Mouse (Mus musculus) adrenal gland (tissue): Measurements from ENCODE around the gene Nid1.
"Not testable (repeated sequence)": the region's sequence is repeated elsewhere in the genome, so short reads cannot be mapped to it uniquely, and the experiment has no call there.

ENCODE experiments used
- intact Hi-C: fragments of 180-260 bp; cut with DNase I; formaldehyde crosslinking; loops from one replicate; pipeline ENCODE4 v1.15.1; 2025
- long read RNA-seq, 2 experiments: library from polyadenylated mRNA; unstranded; transcript quantifications; one replicate each; pipeline ENCODE4 v2.0.0; 2020; ENCODE audit warnings: borderline replicate concordance in 1 of 2; ENCODE audit not compliant: insufficient replicate concordance in 1 of 2

The Nid1 gene
- long read RNA-seq, experiment 1, full-length matches to known transcripts = 1 of 8 reads
- long read RNA-seq, experiment 1, partial matches to known transcripts = 1 of 8 reads
- long read RNA-seq, experiment 1, other reads (novel, unspliced or antisense) = 6 of 8 reads
- long read RNA-seq, experiment 2, partial matches to known transcripts = 8 of 10 reads
- long read RNA-seq, experiment 2, other reads (novel, unspliced or antisense) = 2 of 10 reads

DNA sequence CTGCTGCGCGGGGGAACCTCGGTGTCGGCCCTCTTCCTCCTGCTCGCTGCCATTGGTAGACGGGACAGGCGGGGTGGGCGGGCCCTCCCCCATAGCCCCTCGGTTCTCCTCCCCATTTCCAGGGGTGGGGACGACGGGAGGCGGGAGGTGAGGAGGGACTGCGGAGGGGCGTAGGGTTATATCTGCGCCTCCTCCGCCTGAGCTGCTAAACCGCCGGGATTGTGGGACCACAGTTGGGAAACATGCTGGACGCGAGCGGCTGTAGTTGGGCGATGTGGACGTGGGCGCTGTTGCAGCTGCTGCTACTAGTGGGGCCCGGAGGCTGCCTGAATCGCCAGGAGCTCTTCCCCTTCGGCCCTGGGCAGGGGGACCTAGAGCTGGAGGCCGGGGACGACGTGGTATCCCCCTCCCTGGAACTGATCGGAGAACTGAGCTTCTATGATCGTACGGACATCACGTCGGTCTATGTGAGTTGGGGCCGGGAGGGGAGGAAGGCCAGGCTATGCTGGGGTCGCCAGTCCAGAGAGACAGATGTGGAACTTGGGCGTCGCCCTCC is at the start of gene Nid1:
TSS of gene Nid1 (plus strand) at position 92 of the 556 bp plus-strand sequence.
- intact Hi-C loops = not testable (repeated sequence)

DNA sequence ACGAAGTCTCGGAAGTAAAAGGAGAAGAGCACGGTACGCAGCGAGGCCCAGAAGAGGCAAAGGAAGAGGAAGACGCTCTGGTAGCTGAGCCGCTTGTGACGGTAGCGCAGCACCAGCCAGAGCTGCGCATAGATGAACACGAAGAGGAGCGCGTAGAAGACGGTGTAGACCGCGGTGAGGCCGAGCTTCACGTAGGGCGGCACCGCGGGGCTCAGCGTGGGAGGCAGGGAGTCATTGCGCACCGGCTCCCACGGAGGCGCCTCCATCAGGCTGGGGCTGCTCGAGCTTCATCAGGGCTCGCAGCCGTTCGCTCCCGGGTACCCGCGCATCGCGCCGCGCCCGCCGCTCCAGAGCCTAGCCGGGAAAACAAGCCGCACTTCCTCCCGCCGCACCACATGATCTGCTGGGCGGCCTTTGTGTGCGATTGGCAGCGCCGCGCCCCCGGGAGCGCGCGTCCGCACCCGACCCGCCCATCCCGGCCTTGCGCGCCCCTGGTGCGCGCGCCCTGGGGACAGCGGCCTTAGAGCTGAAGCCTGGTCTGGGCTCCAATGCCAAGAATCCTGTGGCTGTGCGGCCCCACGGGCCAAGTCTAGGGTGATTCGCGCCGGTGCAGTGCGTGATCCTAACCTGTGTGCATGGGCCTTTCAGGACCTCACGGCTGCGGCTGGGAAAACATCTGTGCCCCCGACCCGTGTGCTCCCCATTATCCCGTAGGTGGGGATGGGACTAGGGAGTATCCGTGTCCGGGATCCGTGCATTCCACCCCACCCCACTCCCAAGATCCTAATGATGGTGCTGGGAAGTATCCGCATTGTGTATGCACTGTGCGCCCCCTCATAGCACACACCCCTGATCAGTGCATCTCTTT is 43.9 kb upstream of the Nid1 start, which contains the start of gene Gpr137b:
TSS of gene Gpr137b (minus strand) at position 787 of the 868 bp plus-strand sequence.
- intact Hi-C loops = not testable (repeated sequence)

DNA sequence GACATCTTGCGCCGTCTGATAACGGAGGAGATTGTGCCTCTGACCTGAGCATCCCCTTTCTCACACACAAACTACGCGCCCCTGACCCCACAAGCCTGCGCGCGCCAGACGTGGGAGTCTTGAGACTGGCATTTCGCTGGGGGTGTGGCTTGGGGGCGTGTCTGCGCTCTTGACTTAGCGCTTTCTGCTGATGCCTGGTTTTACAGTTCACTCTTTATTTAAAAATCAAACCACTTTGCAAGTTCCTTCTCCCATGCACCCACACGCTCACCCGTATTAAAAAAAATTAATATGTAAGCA is 43.3 kb upstream of the Nid1 start:
- intact Hi-C loops = not testable (repeated sequence)

DNA sequence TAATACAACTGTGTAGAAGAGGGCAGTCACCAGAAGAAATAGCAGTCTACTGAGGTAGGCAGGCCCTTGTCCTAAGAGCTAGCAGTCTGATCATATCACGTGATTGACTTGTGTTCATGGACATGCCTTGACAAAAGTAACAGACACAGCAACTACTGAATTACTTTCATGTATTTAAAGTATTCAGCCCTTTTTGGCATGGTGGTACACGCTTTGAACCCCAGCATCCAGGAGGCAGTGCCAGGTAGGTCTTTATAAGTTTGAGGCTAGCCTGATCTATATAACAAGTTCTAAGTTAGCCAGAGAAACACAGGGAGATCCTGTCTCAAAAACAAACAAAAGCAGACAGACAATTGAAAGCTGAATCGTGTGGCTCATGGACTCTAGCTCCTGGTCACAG is 36.5 kb upstream of the Nid1 start:
- intact Hi-C loops = not testable (repeated sequence)

DNA sequence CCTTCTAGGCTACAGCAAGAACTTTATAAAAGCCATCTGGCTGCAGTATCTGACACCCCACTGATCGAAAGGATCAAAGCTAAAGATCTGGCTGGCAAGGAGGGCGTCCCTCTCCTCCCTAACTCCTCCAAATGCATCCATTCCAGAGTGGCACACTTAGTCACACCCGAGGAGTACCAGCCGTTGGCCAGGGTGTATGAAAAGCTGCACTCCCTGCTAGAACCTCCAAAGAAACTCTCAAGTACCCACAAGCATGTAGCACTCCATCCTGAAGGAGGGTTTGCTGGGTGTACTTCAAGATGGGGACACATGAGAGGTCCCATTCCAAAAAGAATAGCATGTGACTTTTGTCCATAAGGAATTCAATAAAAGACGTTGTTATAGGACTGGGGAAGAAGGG is 34.5 kb upstream of the Nid1 start:
- intact Hi-C loops = not testable (repeated sequence)

DNA sequence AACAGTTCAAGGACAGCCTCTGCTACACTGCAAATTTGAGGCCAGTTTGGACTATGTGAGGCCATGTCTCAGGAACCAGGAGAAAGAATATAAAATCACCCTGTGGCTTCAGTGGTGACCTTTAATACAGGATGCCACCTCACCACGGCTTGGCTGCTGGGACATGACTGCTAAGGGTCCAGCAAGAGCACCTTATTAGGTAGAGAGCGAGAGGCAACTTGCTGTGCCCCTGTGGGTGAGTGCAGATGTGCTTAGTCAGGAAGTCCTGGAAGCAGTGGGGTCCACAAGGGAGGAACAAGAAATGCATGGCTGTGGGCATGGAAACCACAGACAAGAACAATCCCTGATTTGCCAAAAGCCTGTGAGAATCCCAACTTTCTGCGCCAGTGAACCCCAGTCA is 34.0 kb upstream of the Nid1 start:
- intact Hi-C loops = not testable (repeated sequence)

DNA sequence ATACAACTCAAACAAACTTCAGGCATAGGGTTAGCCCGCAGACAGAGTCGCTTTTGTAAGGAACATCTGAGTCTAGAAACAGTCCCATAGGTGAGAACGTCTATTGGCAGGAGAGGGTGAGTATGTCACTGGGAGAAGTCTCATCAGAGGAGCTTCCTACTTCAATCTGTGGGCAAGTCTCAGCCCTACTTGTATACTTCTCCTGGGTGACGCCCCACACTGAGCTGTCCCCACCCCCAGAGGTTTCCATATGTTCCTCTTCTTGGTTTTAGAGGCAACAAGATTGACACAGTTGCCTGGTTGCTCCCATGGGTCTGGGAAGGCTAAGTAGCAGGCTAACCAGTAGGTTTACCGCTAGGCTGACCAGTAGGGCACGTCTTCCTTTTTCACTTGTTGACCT is 33.5 kb upstream of the Nid1 start:
- intact Hi-C loops = not testable (repeated sequence)

DNA sequence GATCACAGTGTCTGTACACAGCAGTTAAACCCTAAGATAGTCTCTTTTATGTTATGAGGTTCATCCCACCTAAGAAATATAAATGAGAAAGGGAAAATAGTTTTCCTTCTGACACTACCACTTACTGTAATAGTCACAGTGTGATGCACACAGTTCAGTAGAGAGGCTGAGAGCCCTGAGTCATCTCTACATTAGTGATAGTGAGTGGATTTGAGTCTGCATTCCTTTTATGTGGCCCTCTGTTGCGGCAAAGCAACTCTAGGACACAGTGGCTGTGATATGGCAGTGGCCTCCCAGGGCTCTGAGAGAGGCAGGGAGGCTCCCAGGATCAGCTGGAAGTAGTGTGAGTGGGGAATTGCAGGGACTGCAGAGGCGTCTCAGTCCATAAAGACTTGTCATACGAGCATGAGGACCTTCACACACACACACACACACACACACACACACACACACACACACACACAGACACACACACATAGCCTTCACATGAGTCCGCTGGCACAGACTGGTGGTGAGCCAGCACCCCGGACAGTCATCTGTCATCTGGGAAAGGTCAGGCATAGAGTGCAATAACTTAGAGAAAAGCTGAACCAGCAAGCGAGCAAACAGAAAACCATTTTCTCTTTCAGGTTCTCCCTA is 32.7 kb upstream of the Nid1 start:
- intact Hi-C loops = not testable (repeated sequence)

DNA sequence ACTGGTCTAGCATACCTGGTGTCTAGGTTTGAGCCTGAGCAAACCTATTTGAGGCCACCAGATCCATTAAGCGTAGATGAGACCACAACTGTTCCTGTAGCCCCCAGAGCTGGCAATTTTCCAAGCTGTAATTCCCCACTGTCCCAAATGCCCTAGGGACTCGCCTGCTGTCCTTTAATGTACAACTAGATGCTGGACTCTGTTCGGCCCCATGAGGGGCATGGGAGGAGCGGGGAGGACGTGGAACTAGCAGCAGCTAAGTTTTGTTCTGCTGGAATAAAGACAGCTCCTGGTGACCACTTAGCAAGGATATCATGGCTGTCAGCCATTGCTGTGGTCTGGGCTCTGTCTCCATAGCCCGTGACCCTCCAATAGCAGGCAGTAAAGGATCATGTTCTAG is 31.8 kb upstream of the Nid1 start:
- intact Hi-C loops = not testable (repeated sequence)

DNA sequence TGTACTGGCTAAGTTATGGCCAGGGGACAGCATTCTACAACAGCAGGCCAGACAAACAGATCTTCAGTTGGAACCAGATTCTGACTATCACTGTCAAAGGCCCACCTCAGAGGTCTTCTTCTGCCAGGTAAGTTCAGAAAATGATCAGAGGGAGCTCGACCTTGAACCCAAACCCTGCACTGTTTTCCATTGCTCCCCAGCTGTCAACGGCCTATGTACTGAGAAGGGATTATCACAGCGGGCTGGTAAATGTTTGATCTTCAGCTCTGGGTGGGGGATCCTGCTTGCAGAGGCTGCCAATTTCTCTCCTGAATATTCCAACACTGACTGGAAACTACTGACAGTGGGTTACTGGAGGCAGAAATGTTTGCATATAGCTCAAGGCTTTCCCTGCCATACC is 23.1 kb upstream of the Nid1 start:
- intact Hi-C loops = loop anchor here (5.0 to 10.0 kb wide), 2 partner anchors 182 to 939 kb away; no protein-coding TSS in a partner anchor

DNA sequence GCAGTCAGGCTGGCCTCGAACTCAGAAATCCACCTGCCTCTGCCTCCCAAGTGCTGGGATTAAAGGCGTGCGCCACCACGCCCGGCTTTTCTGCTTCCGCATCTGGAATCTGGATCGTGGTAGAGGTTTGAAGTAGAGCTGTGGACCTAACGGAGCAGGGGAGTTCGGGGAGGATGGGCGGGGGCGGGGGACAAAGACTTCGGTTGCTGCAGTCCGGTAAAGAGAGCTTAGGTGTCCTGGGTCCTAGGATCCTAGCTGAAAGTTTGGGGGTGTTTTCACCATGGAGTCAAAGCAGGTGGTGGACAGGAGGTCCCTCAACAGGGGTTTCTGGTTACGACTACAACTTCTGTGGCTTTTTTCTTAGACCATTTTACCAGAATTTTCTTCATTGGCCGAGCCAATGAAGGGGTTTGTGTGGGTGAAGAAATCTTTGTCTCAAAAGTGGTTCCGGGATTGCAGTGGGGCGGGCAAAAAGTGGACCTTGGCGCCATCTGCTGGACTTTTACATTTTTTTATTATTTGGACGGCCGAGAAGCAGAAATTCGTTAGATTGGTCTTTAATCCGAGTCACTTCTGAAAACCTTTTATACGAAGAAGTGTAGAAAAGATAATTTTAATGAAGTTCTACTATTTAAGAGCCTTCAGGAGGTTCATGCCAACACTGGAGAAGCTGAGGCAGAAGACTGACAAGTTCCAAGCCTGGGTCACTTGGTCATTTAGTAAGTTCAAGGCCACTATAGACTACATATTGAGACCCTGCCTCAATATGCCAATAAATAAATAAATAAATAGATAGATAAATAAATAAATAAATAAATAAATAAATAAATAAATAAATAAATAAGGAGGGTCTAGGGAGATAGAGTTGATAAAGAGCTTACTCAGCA is 22.0 kb upstream of the Nid1 start:
- intact Hi-C loops = loop anchor here (5.0 to 10.0 kb wide), 2 partner anchors 68 to 941 kb away; no protein-coding TSS in a partner anchor

DNA sequence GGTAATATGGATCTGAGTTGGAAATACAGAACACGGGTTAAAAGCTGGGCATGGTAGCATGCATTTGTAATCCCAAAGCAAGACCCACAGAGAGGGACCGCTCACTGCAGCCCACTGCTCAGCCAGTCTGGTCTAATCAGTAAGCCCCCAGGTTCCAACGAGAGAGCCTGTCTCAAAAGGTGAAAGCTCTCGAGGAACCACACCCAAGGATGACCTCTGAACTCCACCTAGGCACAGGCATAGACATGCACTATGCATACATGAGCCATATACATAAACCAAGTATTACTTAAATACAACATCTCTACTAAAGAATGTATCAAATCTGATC is 21.4 kb upstream of the Nid1 start:
- intact Hi-C loops = loop anchor here (5.0 to 10.0 kb wide), 2 partner anchors 69 to 941 kb away; no protein-coding TSS in a partner anchor

DNA sequence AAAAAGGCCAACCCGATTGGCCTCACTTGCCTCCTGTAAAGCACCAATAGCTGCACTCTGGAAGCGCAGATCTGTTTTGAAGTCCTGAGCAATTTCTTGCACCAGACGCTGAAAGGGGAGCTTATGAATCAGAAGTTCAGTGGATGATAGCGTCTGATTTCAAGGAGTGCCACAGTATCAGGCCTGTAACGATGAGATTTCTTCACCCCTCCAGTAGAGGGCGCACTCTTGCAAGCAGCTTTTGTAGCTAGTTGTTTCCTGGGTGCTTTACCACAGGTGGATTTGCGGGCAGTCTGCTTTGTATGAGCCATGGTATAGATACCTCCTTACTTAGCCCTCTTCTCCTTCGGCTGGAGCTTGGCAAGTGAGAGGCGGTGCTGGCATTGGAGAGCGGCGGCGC is 18.5 kb upstream of the Nid1 start:
- intact Hi-C loops = loop anchor here (5.0 to 10.0 kb wide), 2 partner anchors 72 to 944 kb away; no protein-coding TSS in a partner anchor

DNA sequence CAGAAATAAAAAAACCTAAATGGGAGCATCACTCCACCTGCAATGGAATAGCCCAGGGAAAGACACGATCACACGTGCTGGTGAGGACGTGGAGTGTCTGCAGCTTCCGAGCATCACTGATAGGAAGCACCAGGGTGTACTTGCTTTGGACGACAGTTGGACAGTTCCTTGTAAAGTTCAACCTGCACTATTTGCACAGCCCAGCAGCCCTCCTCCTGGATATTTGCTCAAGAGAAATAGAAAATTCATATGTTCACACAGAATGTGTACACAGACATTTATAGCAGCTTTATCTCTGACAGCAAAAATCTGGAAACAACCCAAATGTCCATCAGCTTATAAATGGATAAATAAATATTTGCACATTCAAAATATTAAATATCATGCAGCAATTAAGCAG is 14.1 kb upstream of the Nid1 start:
- intact Hi-C loops = not testable (repeated sequence)

DNA sequence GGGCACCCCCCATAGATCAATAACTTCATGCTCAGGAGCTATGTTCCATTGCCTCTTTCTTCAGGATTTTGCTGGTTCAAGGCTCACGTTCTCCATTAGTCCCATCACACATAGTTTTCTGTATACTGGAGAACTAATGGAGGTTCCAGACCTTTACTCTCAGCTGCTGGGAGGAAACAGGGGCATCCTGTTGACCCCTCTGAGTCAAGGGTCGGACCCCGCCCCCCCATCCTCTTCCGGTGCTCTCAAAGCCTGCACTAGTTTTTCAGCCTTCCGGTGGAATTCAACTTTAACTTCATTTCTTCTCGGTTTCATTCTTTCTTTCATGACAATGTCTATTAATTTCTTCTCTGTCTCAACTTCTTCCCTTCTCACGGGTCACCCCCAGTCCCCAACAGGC is 1.2 kb upstream of the Nid1 start:
- intact Hi-C loops = not testable (repeated sequence)

DNA sequence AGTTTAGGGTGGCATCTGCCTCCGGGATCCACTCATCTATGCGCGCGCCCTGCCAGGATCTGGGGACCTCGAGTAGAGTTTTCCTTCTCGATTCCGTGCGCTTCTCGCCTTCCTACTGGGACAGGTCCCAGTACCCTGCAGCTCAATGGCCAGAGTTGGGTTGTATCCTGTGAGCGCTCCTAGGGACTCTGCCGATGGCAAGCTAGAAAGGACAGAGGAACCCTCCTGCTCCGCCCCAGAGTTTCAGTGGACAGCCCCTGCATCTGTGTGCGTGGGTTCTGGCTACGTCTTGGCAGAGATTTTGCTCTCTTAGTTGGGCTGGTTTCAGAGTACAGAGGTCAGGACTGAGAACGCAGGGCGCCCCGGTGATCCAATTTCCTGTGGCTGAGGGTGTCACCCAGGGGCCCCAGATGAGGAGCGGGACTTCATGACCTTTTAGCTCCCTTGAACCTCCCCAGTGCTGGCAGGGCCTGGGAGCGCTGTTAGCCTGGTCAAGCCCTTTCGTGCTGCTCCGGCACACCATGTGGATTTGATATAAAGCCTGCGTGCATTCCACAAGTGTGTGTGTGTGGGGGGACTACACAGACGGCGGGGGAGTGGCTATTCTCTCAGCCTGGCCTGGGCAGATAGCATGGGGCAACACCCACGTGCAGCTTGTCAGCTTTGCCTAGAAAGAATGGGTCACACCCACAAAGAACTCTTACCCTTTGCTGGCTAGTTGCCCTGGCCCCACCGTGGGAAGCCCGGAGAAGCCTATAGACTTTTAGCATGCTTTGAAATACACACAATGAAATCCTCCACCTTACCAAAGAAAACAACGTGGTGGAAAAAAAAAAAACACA is 982 bp downstream of the Nid1 start:
- intact Hi-C loops = not testable (repeated sequence)

DNA sequence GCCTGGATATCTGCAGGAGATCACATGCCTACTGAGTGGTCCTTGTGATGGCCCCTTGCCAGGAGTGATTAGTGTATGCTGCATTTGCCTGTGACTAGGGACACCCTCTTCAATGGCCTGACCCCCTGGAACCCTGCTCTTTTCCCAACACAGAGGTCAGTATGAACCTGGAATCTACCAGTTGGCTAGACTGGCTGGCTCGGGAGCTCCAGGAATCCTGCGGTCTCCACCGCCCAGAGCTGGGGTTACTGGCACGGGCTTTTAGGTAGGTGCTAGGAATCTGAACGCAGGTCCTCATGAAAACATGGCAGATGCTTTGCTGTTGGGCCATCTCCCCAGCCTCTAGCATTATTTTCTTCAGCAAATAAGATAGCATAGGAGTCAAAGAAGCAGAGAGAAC is 8.2 kb downstream of the Nid1 start:
- intact Hi-C loops = not testable (repeated sequence)

DNA sequence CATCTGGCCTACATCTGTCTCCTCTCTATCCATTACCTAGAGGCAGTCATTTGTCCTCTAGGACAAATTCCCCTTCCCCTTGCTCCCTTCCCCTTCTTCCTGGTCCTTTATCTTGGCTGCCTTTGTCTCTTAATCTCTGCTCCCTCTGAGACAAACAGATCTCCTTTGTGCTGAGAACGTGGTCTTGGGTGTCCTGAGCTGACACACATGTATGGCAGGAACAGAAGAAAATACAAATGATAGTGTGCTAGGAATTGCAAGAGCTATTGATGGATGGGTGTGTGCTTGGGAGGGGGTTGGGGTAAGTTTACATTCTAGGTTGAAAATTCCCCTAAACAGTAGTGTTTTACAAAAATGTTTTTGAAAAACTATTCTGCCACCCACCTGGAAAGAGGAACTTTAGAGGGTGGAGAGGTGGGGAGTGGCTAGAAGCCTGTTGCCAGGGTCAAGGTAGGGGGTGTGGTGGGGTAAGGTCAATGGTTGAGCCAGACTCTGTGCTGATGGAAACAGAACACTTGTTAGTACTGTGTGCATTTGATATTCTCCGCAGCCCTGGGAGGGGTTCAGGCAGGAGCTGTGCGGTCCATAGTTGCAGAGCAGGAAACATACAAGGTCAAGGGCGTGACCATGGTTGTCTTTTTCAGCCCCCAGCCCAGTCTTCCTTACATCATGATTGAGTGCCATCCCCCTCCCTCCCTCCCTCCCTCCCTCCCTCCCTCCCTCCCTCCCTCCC is 9.5 kb downstream of the Nid1 start:
- intact Hi-C loops = not testable (repeated sequence)

DNA sequence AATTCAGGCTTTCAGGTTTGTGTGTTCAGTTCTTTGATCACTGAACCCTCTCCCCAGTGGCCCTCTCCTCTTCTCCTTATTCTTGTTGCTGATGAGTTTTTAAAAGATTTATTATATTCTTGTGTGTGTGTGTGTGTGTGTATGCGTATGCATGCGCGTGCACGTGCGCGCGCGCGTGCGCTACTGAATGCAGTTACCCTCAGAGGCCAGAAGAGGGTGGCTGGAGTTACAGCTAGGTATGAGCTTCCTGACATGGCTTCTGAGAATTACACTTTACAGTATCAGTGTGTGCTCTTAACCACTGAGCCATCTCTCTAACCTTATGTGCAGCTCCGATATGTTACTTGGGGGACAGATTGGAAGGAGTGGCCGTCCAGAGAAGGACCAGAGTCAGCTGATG is 12.6 kb downstream of the Nid1 start:
- intact Hi-C loops = not testable (repeated sequence)
